Mouse (Mus musculus): ENCODE data around the gene Rnf167.

- TF ChIP-seq CTCF (IDR thresholded peaks at IDR 0.05; ENCODE audit: control insufficient read depth, insufficient read depth, insufficient read length), result no peak
- no peak for TF ChIP-seq MYOD1 (IDR thresholded peaks at IDR 0.05; ENCODE audit: control insufficient read depth, insufficient read length, low read depth)
These were observed 16.1 kb downstream of the Rnf167 start for GRCm38 (mm10) chr11:70663101-70663500.
